Mouse (Mus musculus) heart, embryonic 12.5 days (tissue): ENCODE data around the gene Kcnj8. TPM values are rescaled to one million over a fixed set of nuclear protein-coding genes. Genes with fewer than 3 reads are reported as not detected.

Experiments
- polyA plus RNA-seq: library from polyadenylated mRNA; unstranded; fragments of >200 nt; fragmentation: Nextera tagmentation; extraction: Ambion mirVana; gene quantifications from 2 replicates; pipeline ENCODE4 v1.2.1, GENCODE M21; 2016

Gene Kcnj8
- polyA plus RNA-seq, 1 experiment from 2014 or later: 2.5 TPM

Other genes with a start within 250 kb of the Kcnj8 start
- gene Slco1a5, start 248.6 kb downstream of the Kcnj8 start, polyA plus RNA-seq: not detected in 2 replicates
- 14.7 and 15.7 TPM in 2 replicates for gene Pyroxd1, start 226.0 kb downstream of the Kcnj8 start, polyA plus RNA-seq
- 24.0 and 24.1 TPM in 2 replicates for gene Recql, start 184.5 kb downstream of the Kcnj8 start, polyA plus RNA-seq
- gene Golt1b, start 184.4 kb downstream of the Kcnj8 start, polyA plus RNA-seq: 89.9 and 91.5 TPM in 2 replicates
- gene Spx, start 158.2 kb downstream of the Kcnj8 start, polyA plus RNA-seq: 0.64 and 0.71 TPM in 2 replicates
- gene Gys2, start 98.5 kb downstream of the Kcnj8 start, polyA plus RNA-seq: 0.40 TPM in 1 of 2 replicates, not detected in the other
- 777 and 782 TPM in 2 replicates for gene Ldhb, start 63.7 kb downstream of the Kcnj8 start, polyA plus RNA-seq
- 22.7 and 24.3 TPM in 2 replicates for gene Abcc9, start 130.7 kb upstream of the Kcnj8 start, polyA plus RNA-seq
- gene Cmas, start 185.1 kb upstream of the Kcnj8 start, polyA plus RNA-seq: 126 and 127 TPM in 2 replicates
- gene Sult6b2, start 232.9 kb upstream of the Kcnj8 start, polyA plus RNA-seq: 0.08 and 0.21 TPM in 2 replicates